8 mouse cellular contexts compared by ENCODE assay signal in genomic region chr2:71816391-71817041, GRCm38 (mm10). TPM values are rescaled to one million over a fixed set of nuclear protein-coding genes. Genes with fewer than 3 reads are reported as not detected.
A peak's percentile ranks its signal among the peaks of the same experiment; 100 is the strongest.
DNase-seq lines count a peak whose midpoint lies in the region; ATAC-seq lines count a peak whose summit lies in the region.

No protein-coding gene starts in this region.

- H3K36me3 ChIP-seq in neural tube, embryonic 11.5 days (ENCODE audit: control insufficient read depth, insufficient read depth, low read length) = no peaks in the 10 kb centered on the region
- 0 out of 2 replicates have a peak, but pooled peaks cover 3% of the 10 kb centered on the region for H3K36me3 ChIP-seq in neural tube, embryonic 15.5 days
- H3K36me3 ChIP-seq in forebrain, embryonic 10.5 days (replicated peaks) = peaks cover 26% of the 10 kb centered on the region
- no peaks in the 10 kb centered on the region for H3K36me3 ChIP-seq in liver, embryonic 11.5 days (ENCODE audit: control insufficient read depth, insufficient read depth, low read length)
- no peaks in the 10 kb centered on the region for H3K36me3 ChIP-seq in splenic B cell, adult 2 months (ENCODE audit: control insufficient read depth, insufficient read depth, low read length, poor library complexity, severe bottlenecking)

- no peak for ATAC-seq in neural tube, embryonic 11.5 days (ENCODE audit: insufficient read depth, low FRiP score, low TSS enrichment)
- ATAC-seq in neural tube, embryonic 15.5 days (ENCODE audit: low FRiP score) = no peak
- ATAC-seq in liver, embryonic 11.5 days (replicated peaks; ENCODE audit: low FRiP score) = no peak; the same call in 1 of the 2 replicates

- no peak overlapping the region; the same call in 1 of the 2 replicates for H3K9ac ChIP-seq in neural tube, embryonic 11.5 days (ENCODE audit: low read length)
- no peak overlapping the region for H3K9ac ChIP-seq in neural tube, embryonic 15.5 days (replicated peaks)
- H3K9ac ChIP-seq in liver, embryonic 11.5 days (ENCODE audit: low read depth, low read length) = 0 out of 2 replicates have a peak overlapping the region, but pooled peaks have one; percentile 6

- H3K9me3 ChIP-seq in neural tube, embryonic 11.5 days (ENCODE audit: control insufficient read depth, low read length) = no peaks in the 10 kb centered on the region
- H3K9me3 ChIP-seq in neural tube, embryonic 15.5 days (replicated peaks) = no peaks in the 10 kb centered on the region
- H3K9me3 ChIP-seq in forebrain, embryonic 10.5 days = no peaks in the 10 kb centered on the region
- no peaks in the 10 kb centered on the region for H3K9me3 ChIP-seq in liver, embryonic 11.5 days (ENCODE audit: control insufficient read depth, low read length)

- 44% methylated on average over 14 of the region's 14 CpGs for whole genome bisulfite sequencing in neural tube, embryonic 11.5 days
- 45% methylated on average over 14 of the region's 14 CpGs for WGBS in neural tube, embryonic 15.5 days
- WGBS in forebrain, embryonic 10.5 days = 44% methylated on average over 14 of the region's 14 CpGs
- WGBS in liver, embryonic 11.5 days = 32% methylated on average over 14 of the region's 14 CpGs

- no peak overlapping the region for H3K4me3 ChIP-seq in neural tube, embryonic 11.5 days (ENCODE audit: low read depth, low read length)
- H3K4me3 ChIP-seq in neural tube, embryonic 15.5 days (replicated peaks) = no peak overlapping the region
- no peak overlapping the region for H3K4me3 ChIP-seq in forebrain, embryonic 10.5 days
- H3K4me3 ChIP-seq in liver, embryonic 11.5 days (ENCODE audit: low read depth, low read length) = no peak overlapping the region

- no peak overlapping the region for H3K27ac ChIP-seq in neural tube, embryonic 11.5 days (ENCODE audit: low read depth, low read length)
- no peak overlapping the region for H3K27ac ChIP-seq in neural tube, embryonic 15.5 days (replicated peaks)
- peak overlapping the region; percentile 70 for H3K27ac ChIP-seq in forebrain, embryonic 10.5 days
- H3K27ac ChIP-seq in liver, embryonic 11.5 days (ENCODE audit: low read depth, low read length) = no peak overlapping the region

- H3K27me3 ChIP-seq in neural tube, embryonic 11.5 days (ENCODE audit: control insufficient read depth, insufficient read depth, low read length) = no peaks in the 10 kb centered on the region
- H3K27me3 ChIP-seq in neural tube, embryonic 15.5 days (replicated peaks) = peaks cover 5% of the 10 kb centered on the region; the same call in 1 of the 2 replicates
- no peaks in the 10 kb centered on the region for H3K27me3 ChIP-seq in forebrain, embryonic 10.5 days (ENCODE audit: poor library complexity, severe bottlenecking)
- H3K27me3 ChIP-seq in liver, embryonic 11.5 days (replicated peaks; ENCODE audit: control insufficient read depth, insufficient read depth, low read length) = no peaks in the 10 kb centered on the region; the same call in 1 of the 2 replicates
- H3K27me3 ChIP-seq in splenic B cell, adult 2 months (ENCODE audit: control insufficient read depth, insufficient read depth, low read length, poor library complexity, severe bottlenecking) = no peaks in the 10 kb centered on the region

- peaks cover 9% of the 10 kb centered on the region; the same call in 1 of the 2 replicates for H3K4me1 ChIP-seq in neural tube, embryonic 11.5 days (ENCODE audit: control insufficient read depth, insufficient read depth, low read length)
- peaks cover 8% of the 10 kb centered on the region for H3K4me1 ChIP-seq in neural tube, embryonic 15.5 days
- peaks cover 55% of the 10 kb centered on the region for H3K4me1 ChIP-seq in forebrain, embryonic 10.5 days
- H3K4me1 ChIP-seq in liver, embryonic 11.5 days (replicated peaks; ENCODE audit: control insufficient read depth, insufficient read depth, low read length) = peaks cover 26% of the 10 kb centered on the region

- peak; percentile 6 for DNase-seq in cerebellum, adult 11 months
- no peak for DNase-seq in cerebellum, adult 11-12 months
- peak; percentile 29 for DNase-seq in neural tube, embryonic 11.5 days (ENCODE audit: low spot score)
- DNase-seq in forebrain, embryonic 10.5 days (ENCODE audit: extremely low spot score, low spot score) = peak; percentile 43
- DNase-seq in liver, embryonic 11.5 days (ENCODE audit: low spot score) = no peak
- DNase-seq in splenic B cell, adult 2 months (ENCODE audit: low read depth, low spot score) = peak; percentile 78
- DNase-seq in urinary bladder, postnatal 4 days (ENCODE audit: low spot score in 2 of 2) = no peak

- H3K4me2 ChIP-seq in neural tube, embryonic 11.5 days (ENCODE audit: low read depth) = no peak overlapping the region
- no peak overlapping the region for H3K4me2 ChIP-seq in neural tube, embryonic 15.5 days
- peak overlapping the region; percentile 43 for H3K4me2 ChIP-seq in liver, embryonic 11.5 days

RNA-seq across cellular contexts. Expression of gene Pdk1, which starts 56.5 kb away (rescaled TPM):
- polyA plus RNA-seq in neural tube, embryonic 11.5 days (2014; fragmentation: Nextera tagmentation; extraction: Ambion mirVana) = 23.8 and 26.0 TPM in 2 replicates
- polyA plus RNA-seq in neural tube, embryonic 15.5 days (2015; fragmentation: Nextera tagmentation; extraction: Ambion mirVana) = 18.4 and 26.4 TPM in 2 replicates
- polyA plus RNA-seq in forebrain, embryonic 10.5 days (2016; fragmentation: Nextera tagmentation; extraction: Ambion mirVana) = 50.4 and 58.7 TPM in 2 replicates
- polyA plus RNA-seq in liver, embryonic 11.5 days (2014; fragmentation: Nextera tagmentation; extraction: Ambion mirVana) = 133 and 144 TPM in 2 replicates

Comparison
In these comparisons a context has a peak if more than half of its experiments do, and no peak if none do; other contexts are left out.
1. DNase-seq: peak in cerebellum, adult 11 months (single experiment), neural tube, embryonic 11.5 days (single experiment), forebrain, embryonic 10.5 days (single experiment) and splenic B cell, adult 2 months (single experiment); none in cerebellum, adult 11-12 months (single experiment), liver, embryonic 11.5 days (single experiment) and urinary bladder, postnatal 4 days (0 of 2).